Mouse (Mus musculus) G1E (cell line): ENCODE data around the gene Cenpb.

Experiments used
- CTCF ChIP-seq: IDR thresholded peaks from 2 replicates; pipeline ENCODE4 v1.5.1; 2012; ENCODE audit warnings: low read depth, low read length, inconsistent platforms, mixed read lengths
- GATA1 ChIP-seq: IDR thresholded peaks from 2 replicates; pipeline ENCODE4 v1.6.1; 2012; ENCODE audit warnings: borderline replicate concordance, low read length, inconsistent platforms, mixed read lengths
- TAL1 ChIP-seq: conservative IDR thresholded peaks from 2 replicates; pipeline ENCODE4 v1.6.1; 2012; ENCODE audit warnings: low read depth, low read length, inconsistent platforms, mixed read lengths

DNA sequence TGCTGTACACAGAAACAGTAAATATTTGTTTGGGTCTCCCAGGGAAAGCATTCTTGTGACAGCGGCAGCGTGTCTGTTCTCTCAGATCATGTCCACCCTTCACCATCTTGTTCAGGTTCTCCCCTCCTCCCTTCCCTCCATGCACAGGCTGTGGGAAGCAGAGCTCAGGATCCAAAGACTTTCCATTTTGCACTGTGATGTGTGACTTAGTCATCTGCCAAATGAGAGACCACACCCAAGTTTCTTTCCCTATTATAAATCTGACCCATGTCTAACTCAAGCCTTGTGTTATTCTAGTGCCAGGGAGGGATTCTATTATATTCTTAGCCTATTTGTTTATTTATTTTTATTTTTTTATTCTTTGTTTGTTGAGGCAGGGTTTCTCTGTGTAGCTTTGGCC, 28.5 kb upstream of the Cenpb start:
- TF ChIP-seq TAL1 (no peak), CTCF (no peak), GATA1 (no peak)
